Mouse (Mus musculus) G1E (cell line): ENCODE results near the gene Rhox2g.

ENCODE experiments used
- CTCF ChIP-seq: IDR thresholded peaks from 2 replicates; pipeline ENCODE4 v1.5.1; 2012; ENCODE audit warnings: low read depth, low read length, inconsistent platforms, mixed read lengths
- GATA1 ChIP-seq: IDR thresholded peaks from 2 replicates; pipeline ENCODE4 v1.6.1; 2012; ENCODE audit warnings: borderline replicate concordance, low read length, inconsistent platforms, mixed read lengths
- POLR2AphosphoS5 ChIP-seq: IDR thresholded peaks from 2 replicates; pipeline ENCODE4 v1.6.1; 2012; ENCODE audit warnings: low read depth, low read length, inconsistent platforms; ENCODE audit not compliant: insufficient replicate concordance

- TF ChIP-seq CTCF (no peak), GATA1 (no peak), POLR2AphosphoS5 (no peak)
Observed at GRCm38 (mm10) chrX:37692261-37692660, 49.0 kb upstream of the Rhox2g start.
